Mouse (Mus musculus) kidney, postnatal 10 days (tissue): ENCODE measurements around the gene Bpifa6.
A peak's percentile ranks its signal among the peaks of the same experiment; 100 is the strongest.
"Not testable (repeated sequence)": the region's sequence is repeated elsewhere in the genome, so short reads cannot be mapped to it uniquely, and the experiment has no call there.

ENCODE experiments used
- DNase-seq: peaks from one replicate; pipeline ENCODE4 v3.0.0; 2021; ENCODE audit warnings: mixed read lengths

The Bpifa6 gene

GRCm38 (mm10) chr2:153974582-153974981 lies at the start of gene Bpifa6:
TSS of gene Bpifa6 (plus strand) at chr2:153974945.
- DNase-seq, result no peak

- peak; percentile 71 for DNase-seq
Measured at GRCm38 (mm10) chr2:153929871-153930413, 44.8 kb upstream of the Bpifa6 start.

GRCm38 (mm10) chr2:153931125-153931524 lies 43.6 kb upstream of the Bpifa6 start:
- no peak for DNase-seq

- no peak for DNase-seq
Measured at GRCm38 (mm10) chr2:153933311-153933710, 41.4 kb upstream of the Bpifa6 start.

DNA sequence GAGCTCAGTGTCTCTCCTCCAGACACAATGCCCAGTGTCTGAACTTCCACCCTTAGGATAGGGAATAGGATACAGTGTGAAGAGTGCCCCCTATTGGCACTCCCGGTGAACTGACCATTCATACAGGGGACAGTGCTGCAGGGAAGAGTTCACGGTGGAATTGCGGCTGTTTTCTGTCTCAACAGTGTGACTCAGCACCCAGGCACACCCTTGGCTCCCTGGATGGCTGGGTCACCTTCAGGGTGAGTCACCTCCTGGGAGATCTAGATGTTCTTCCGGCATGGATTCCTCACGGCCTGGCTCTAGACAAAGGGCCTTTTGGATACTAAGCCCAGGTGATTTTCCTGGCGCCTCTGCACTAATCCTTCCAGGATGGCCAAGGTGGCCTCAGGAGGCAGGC lies 39.4 kb upstream of the Bpifa6 start:
- DNase-seq, result no peak

DNA sequence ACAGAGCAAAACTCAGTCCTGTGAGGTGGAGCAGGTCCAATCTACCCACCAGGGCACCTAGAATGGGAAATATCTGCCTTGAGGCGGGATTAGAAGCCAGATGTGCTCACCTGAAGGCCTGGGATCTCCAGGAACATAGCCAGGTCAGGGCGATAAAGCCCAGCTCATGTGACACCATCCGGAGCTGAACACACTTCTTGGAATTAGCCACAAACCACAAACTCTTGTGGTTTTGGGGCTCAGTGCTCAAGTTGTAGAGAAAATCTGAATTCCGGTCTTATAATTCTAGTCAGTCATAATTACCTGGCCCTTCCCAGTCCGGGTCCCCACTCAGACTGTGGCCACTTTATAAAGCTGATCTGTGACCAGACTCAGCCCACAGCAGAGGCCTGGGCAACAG lies 36.9 kb upstream of the Bpifa6 start, which contains the start of gene Bpifb4:
Gene Bpifb4 (plus strand): TSS at position 370 of the 400 bp plus-strand sequence.
- DNase-seq, result no peak

- peak; percentile 48 for DNase-seq
Measured at GRCm38 (mm10) chr2:153943537-153943936, 31.2 kb upstream of the Bpifa6 start.

DNA sequence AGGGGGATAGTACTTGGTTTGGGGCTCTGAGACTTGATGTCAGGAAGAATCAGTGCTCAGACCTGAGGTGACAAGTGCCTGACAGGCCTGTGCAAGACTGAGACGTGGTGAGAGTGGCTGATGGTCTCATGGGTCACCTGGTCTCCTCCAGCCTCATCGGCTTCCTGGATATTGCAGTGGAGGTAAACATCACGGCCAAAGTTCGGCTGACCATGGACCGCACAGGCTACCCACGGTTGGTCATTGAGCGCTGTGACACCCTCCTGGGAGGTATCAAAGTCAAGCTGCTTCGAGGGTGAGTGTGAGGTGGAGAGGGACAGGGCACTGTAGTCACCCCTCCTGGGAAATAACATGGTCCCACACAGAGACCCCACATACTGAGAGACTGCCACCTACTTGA lies 30.2 kb upstream of the Bpifa6 start:
- DNase-seq, result no peak

DNA sequence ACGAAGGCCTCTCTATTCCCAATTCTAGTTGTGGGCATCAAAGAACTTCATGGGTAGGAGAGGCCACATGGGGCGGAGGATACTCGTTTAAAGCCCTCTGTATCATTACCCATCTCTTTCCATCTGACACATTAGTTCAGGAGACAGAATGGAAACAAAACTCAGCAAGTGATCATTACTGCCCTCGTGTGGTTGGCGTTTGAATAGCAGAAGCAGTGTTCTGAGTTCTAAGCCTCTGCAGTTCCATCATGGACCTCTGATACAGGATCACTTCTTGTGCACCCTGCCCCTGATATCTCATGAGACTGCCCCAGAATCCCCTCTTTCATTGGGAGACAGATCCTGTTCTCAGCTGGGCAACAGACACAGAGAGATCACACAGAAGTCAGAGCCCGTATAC lies 21.8 kb upstream of the Bpifa6 start:
- DNase-seq, result peak; percentile 67

- DNase-seq, result peak; percentile 55
Measured at GRCm38 (mm10) chr2:153953836-153954235, 20.9 kb upstream of the Bpifa6 start.

- no peak for DNase-seq
Measured at GRCm38 (mm10) chr2:153962821-153963331, 11.9 kb upstream of the Bpifa6 start.

GRCm38 (mm10) chr2:153963334-153963733 lies 11.4 kb upstream of the Bpifa6 start:
- no peak for DNase-seq

GRCm38 (mm10) chr2:153970221-153970620 lies 4.5 kb upstream of the Bpifa6 start:
- DNase-seq, result no peak

DNA sequence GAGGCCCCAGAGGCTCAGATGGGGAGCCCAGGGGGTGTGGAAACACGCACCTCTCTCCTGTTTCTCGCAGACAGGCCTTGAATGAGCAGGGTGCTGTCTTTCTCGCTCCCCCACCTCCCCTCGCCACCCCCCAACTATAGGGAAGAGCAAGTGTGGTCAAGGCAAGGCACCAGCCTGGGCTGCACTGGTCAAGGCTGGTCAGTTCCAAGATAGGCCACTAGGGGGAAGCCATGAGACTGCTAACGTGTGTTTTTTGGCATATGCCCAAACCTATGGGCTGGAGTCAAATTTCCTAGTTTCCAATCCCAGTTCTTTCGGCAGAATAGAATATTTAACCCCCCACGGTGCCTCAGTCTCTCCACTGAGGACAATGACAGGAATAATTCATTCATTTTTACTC lies 21.0 kb downstream of the Bpifa6 start:
- DNase-seq, result peak; percentile 88

GRCm38 (mm10) chr2:154000501-154000900 lies 25.8 kb downstream of the Bpifa6 start:
- no peak for DNase-seq

DNA sequence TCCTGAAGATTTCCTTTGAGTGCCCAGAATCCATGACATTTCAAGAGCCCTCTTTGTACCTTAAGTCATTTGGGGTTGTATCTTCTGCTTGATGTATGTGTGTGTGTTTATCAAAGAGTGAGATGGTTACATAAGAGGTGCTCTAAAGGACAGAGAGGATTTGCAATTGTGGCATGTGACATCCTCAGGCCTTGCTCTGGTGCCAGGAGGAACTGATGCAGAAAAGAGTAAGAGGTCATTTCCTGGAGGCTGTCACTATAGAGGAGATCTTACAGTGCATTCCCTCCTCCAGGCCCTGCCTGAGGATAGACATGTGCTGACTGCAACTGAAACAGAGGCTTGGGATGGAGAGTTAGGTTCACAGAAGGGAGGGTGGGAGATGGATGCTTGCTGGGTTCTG lies 26.3 kb downstream of the Bpifa6 start:
- peak; percentile 9 for DNase-seq

GRCm38 (mm10) chr2:154004456-154004855 lies 29.7 kb downstream of the Bpifa6 start:
- DNase-seq, result no peak

GRCm38 (mm10) chr2:154005094-154005493 lies 30.3 kb downstream of the Bpifa6 start:
- DNase-seq, result no peak

DNA sequence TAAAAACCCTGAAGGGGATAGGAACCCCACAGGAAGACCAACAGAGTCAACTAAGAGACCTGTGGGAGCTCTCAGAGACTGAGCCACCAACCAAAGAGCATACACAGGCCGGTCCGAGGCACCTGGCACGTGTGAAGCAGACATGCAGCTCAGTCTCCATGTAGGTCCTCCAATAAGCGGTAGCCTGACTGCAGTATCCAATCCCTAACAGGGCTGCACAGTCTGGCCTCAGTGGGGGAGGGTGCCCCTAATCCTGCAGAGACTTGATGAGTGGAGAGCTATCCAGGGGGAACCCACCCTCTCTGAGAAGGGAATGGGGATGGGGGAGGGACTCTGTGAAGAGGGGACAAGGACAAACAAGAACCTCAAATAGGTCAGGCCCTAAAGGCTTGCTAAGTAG lies 31.0 kb downstream of the Bpifa6 start:
- DNase-seq, result no peak

DNA sequence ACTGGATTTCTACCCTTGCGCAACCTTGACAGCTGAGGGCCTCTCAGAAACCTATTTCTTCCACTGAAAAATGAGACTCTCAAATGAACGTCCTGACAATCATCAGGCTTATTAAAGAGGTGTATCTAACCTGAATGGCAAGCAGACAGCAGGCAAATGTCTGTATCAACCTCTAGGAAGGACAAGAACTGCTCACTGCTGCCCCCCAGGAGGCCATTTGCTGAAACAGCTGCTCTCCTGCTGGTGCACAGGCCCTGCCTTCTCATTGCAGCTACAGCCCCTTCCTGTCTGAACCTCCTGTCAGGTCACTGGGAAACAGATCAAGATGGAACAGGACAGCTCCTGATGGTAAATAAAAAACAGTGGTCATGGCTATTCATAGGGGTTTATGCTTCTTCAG lies 31.6 kb downstream of the Bpifa6 start:
- DNase-seq, result no peak

DNA sequence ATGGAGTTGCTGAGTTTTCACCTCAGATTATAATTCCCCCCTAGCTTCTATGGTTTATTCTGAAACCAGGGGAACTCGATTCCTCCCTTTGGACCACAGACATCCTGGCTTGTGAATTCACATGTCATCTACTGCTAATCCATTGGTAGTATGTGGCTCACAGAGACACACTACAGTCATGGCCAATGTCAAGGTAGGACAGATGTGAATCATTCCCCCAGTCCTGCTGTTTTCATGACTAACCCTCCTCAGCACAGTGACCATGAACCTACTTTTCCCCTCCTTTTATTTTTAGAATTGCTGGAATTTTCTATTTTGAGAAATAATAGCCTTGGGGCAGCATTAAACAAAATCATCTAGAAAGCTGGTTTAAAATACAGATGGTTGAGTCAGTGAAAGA lies 32.6 kb downstream of the Bpifa6 start:
- DNase-seq, result no peak

DNA sequence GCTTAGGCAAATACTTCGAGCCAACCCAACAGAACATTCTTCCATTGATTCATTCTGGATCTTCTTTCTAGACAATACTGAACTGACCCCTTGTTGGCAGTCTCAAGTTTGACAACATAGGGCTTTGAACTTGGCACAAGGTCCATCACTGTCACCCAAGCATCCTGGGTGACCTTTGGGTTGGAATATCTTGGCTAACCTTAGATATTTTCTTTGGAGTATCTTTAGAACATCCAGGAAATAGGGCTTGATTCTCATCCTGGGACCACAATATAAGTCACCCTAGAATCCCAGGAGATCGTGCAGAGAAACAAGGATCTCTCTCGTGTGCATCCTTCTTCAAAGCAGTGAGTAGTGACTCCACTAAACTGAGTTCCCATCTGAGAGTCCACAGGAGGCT lies 33.2 kb downstream of the Bpifa6 start, which contains the start of gene Bpifa2:
Gene Bpifa2 (plus strand): TSS at position 301 of the 400 bp plus-strand sequence.
- no peak for DNase-seq

- DNase-seq, result no peak
Measured at GRCm38 (mm10) chr2:154017990-154018389, 43.2 kb downstream of the Bpifa6 start.

DNA sequence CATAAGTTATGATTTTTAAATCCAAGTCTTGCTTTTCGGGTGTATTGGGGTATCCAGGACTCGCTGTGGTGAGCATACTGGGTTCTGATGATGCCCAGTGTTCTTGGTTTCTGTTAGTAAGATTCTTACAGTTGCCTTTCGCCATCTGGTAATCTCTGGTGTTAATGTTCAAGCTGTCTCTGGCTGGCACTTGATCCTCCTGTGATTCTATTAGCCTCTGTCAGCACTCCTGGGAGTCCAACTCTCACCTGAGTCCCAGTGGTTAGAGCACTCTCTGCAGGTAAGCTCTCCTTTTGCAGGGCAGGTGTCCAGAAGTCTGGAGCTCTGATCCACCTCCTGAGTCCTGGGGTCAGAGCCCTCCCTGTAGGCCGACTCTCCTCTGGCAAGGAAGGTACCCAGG lies 49.9 kb downstream of the Bpifa6 start:
- DNase-seq, result not testable (repeated sequence)

- DNase-seq, result peak; percentile 30
Measured at GRCm38 (mm10) chr2:154038932-154039331, 64.2 kb downstream of the Bpifa6 start.
